In the genomic region with DNA sequence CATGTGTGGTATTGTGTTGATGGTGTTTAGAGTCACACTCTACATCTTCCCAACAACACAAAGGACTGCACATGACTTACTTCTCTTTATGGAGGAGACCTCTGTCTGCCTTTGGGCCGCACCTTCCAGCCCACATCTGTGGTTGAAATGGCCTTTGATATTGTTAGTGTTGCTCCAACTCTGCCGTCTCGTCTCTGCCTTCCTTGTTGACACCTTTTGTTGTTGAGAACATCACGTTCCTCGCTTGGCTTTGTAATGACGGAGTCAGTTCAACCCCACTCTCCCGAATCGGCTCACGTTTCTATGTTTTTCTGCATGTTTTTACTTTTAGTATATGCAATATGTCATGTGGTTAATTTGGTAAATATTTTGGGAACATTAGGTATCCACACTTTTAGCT, we compare ENCODE assay signal across 26 mouse cellular contexts. TPM values are rescaled to one million over a fixed set of nuclear protein-coding genes. Genes with fewer than 3 reads are reported as not detected.
A peak's percentile ranks its signal among the peaks of the same experiment; 100 is the strongest.
DNase-seq lines count a peak whose midpoint lies in the region; ATAC-seq and TF ChIP-seq lines count a peak whose summit lies in the region.
"Had no signal": no experiment of that assay in that cellular context is flagged by ENCODE, and none has a peak within 500 bp of the region (broad histone marks: within the 10 kb centered on the region; RNA-seq: fewer than 3 reads in every experiment).

No protein-coding gene starts in this region.

- H3K4me2 ChIP-seq in midbrain, postnatal 0 days (ENCODE audit: low read depth, low read length, poor library complexity, severe bottlenecking) = no peak overlapping the region
- H3K4me2 ChIP-seq in midbrain, embryonic 14.5 days (ENCODE audit: low read length) = no peak overlapping the region
- H3K4me2 ChIP-seq: embryonic facial prominence, embryonic 13.5 days; embryonic facial prominence, embryonic 15.5 days; forebrain, embryonic 12.5 days had no signal

- intact Hi-C loops in heart, postnatal 10 days (cut with DNase I) = no loop called here

- H3K27ac ChIP-seq in heart, embryonic 10.5 days = no peak overlapping the region
- H3K27ac ChIP-seq in midbrain, postnatal 0 days (ENCODE audit: low read depth, low read length) = no peak overlapping the region
- no peak overlapping the region for H3K27ac ChIP-seq in midbrain, embryonic 14.5 days (replicated peaks; ENCODE audit: low read depth, low read length)
- H3K27ac ChIP-seq: embryonic facial prominence, embryonic 13.5 days; embryonic facial prominence, embryonic 15.5 days; forebrain, embryonic 10.5 days; forebrain, embryonic 12.5 days had no signal

- peak; percentile 45 for DNase-seq in heart, embryonic 10.5 days (ENCODE audit: low spot score)
- DNase-seq in heart, postnatal 10 days = no peak
- DNase-seq in T-cell, adult 2 months (ENCODE audit: low spot score) = peak; percentile 63
- no peak for DNase-seq in midbrain, postnatal 0 days (ENCODE audit: low spot score)
- no peak for DNase-seq in midbrain, embryonic 14.5 days
- DNase-seq: adrenal gland, adult 2 months; adrenal gland, postnatal 10 days; adrenal gland, postnatal 25 days; cerebellum, adult 11 months; cerebellum, adult 18-20 months; cerebellum, adult 8-10 months; cerebellum, adult 9-11 months; cerebellum, postnatal 14 days; cerebellum, postnatal 36 days; embryo, embryonic 11 days had no signal

- WGBS in heart, embryonic 10.5 days = 85% methylated on average over 9 of the region's 9 CpGs
- WGBS in midbrain, postnatal 0 days = 88% methylated on average over 9 of the region's 9 CpGs
- WGBS in midbrain, embryonic 14.5 days = 94% methylated on average over 9 of the region's 9 CpGs

- peaks cover 29% of the 10 kb centered on the region for H3K4me1 ChIP-seq in heart, embryonic 10.5 days
- no peaks in the 10 kb centered on the region for H3K4me1 ChIP-seq in midbrain, postnatal 0 days (ENCODE audit: insufficient read depth, low read length)
- no peaks in the 10 kb centered on the region for H3K4me1 ChIP-seq in midbrain, embryonic 14.5 days (ENCODE audit: control insufficient read depth, insufficient read depth, low read length)
- H3K4me1 ChIP-seq: embryonic facial prominence, embryonic 13.5 days; embryonic facial prominence, embryonic 15.5 days; forebrain, embryonic 10.5 days; forebrain, embryonic 12.5 days had no signal

- no peaks in the 10 kb centered on the region for H3K27me3 ChIP-seq in heart, embryonic 10.5 days (ENCODE audit: insufficient read depth, poor library complexity, severe bottlenecking)
- H3K27me3 ChIP-seq in midbrain, postnatal 0 days (ENCODE audit: insufficient read depth, low read length) = no peaks in the 10 kb centered on the region
- H3K27me3 ChIP-seq in midbrain, embryonic 14.5 days (ENCODE audit: control insufficient read depth, insufficient read depth, low read length) = no peaks in the 10 kb centered on the region
- H3K27me3 ChIP-seq: CH12.LX; embryonic facial prominence, embryonic 13.5 days; embryonic facial prominence, embryonic 15.5 days; forebrain, embryonic 12.5 days; Patski had no signal

- no peak overlapping the region for H3K4me3 ChIP-seq in heart, embryonic 10.5 days
- H3K4me3 ChIP-seq in midbrain, postnatal 0 days (ENCODE audit: low read depth, low read length) = no peak overlapping the region
- no peak overlapping the region for H3K4me3 ChIP-seq in midbrain, embryonic 14.5 days (replicated peaks; ENCODE audit: low read depth, low read length)
- H3K4me3 ChIP-seq: embryonic facial prominence, embryonic 13.5 days; embryonic facial prominence, embryonic 15.5 days; erythroblast, embryonic 14.5 days; forebrain, embryonic 10.5 days; forebrain, embryonic 12.5 days had no signal

- H3K9me3 ChIP-seq in heart, embryonic 10.5 days = no peaks in the 10 kb centered on the region
- no peaks in the 10 kb centered on the region for H3K9me3 ChIP-seq in midbrain, postnatal 0 days (ENCODE audit: low read length)
- no peaks in the 10 kb centered on the region for H3K9me3 ChIP-seq in midbrain, embryonic 14.5 days (ENCODE audit: control insufficient read depth, low read length)
- H3K9me3 ChIP-seq: embryonic facial prominence, embryonic 13.5 days; embryonic facial prominence, embryonic 15.5 days; forebrain, embryonic 10.5 days; forebrain, embryonic 12.5 days; G1E had no signal

- no peak overlapping the region for H3K9ac ChIP-seq in midbrain, postnatal 0 days (replicated peaks; ENCODE audit: low read length, poor library complexity, severe bottlenecking)
- H3K9ac ChIP-seq in midbrain, embryonic 14.5 days (replicated peaks; ENCODE audit: low read length) = no peak overlapping the region
- H3K9ac ChIP-seq: embryonic facial prominence, embryonic 13.5 days; embryonic facial prominence, embryonic 15.5 days; forebrain, embryonic 12.5 days had no signal

- no peak for ATAC-seq in midbrain, postnatal 0 days (ENCODE audit: low FRiP score)
- ATAC-seq in midbrain, embryonic 14.5 days (ENCODE audit: low FRiP score, low TSS enrichment) = no peak
- ATAC-seq: CD4-positive, CD25-positive, alpha-beta regulatory T cell, adult 4 months; forebrain, embryonic 14.5 days; forebrain, embryonic 16.5 days; Patski had no signal

- TF ChIP-seq CTCF in midbrain, postnatal 0 days (IDR thresholded peaks at IDR 0.05) = no peak

- no peaks in the 10 kb centered on the region for H3K36me3 ChIP-seq in heart, embryonic 10.5 days
- no peaks in the 10 kb centered on the region for H3K36me3 ChIP-seq in midbrain, postnatal 0 days (ENCODE audit: insufficient read depth, low read length)
- no peaks in the 10 kb centered on the region for H3K36me3 ChIP-seq in midbrain, embryonic 14.5 days (ENCODE audit: control insufficient read depth, insufficient read depth, low read length)
- H3K36me3 ChIP-seq: embryonic facial prominence, embryonic 13.5 days; embryonic facial prominence, embryonic 15.5 days; forebrain, embryonic 10.5 days; forebrain, embryonic 12.5 days had no signal

RNA-seq across cellular contexts. Expression of gene Hspbap1, which starts 10.9 kb away (rescaled TPM):
- polyA plus RNA-seq in heart, embryonic 10.5 days (2016; fragmentation: Nextera tagmentation; extraction: Ambion mirVana) = 16.5 and 21.8 TPM in 2 replicates
- total RNA-seq in heart, postnatal 10 days (2021) = 1 to 10 TPM; 2.8 to 3.8 TPM
- total RNA-seq in midbrain, postnatal 0 days (2014; rRNA removed) = 5.2 and 5.3 TPM in 2 replicates
- 4.7 and 5.0 TPM in 2 replicates for polyA plus RNA-seq in midbrain, postnatal 0 days (2015; fragmentation: Nextera tagmentation; extraction: Ambion mirVana)
- 13.4 and 18.1 TPM in 2 replicates for polyA plus RNA-seq in midbrain, embryonic 14.5 days (2014; fragmentation: Nextera tagmentation; extraction: Ambion mirVana)

RNA-seq across cellular contexts. Expression of gene Dirc2, which starts 11.9 kb away (rescaled TPM):
- polyA plus RNA-seq in heart, embryonic 10.5 days (2016; fragmentation: Nextera tagmentation; extraction: Ambion mirVana) = 8.9 and 14.2 TPM in 2 replicates
- total RNA-seq in heart, postnatal 10 days (2021) = 10 to 100 TPM; 47.1 to 50.2 TPM
- 84.3 and 87.8 TPM in 2 replicates for total RNA-seq in midbrain, postnatal 0 days (2014; rRNA removed)
- 31.1 and 35.2 TPM in 2 replicates for polyA plus RNA-seq in midbrain, postnatal 0 days (2015; fragmentation: Nextera tagmentation; extraction: Ambion mirVana)
- polyA plus RNA-seq in midbrain, embryonic 14.5 days (2014; fragmentation: Nextera tagmentation; extraction: Ambion mirVana) = 40.5 and 44.5 TPM in 2 replicates

Comparison
In these comparisons a context has a peak if more than half of its experiments do, and no peak if none do; other contexts are left out.
1. DNase-seq: peak in heart, embryonic 10.5 days (single experiment) and T-cell, adult 2 months (single experiment); none in heart, postnatal 10 days (0 of 2), midbrain, postnatal 0 days (single experiment) and midbrain, embryonic 14.5 days (single experiment).